Mouse (Mus musculus) adrenal gland (tissue): Measurements from ENCODE around the gene Nucb2.

Source experiments
- intact Hi-C: fragments of 180-260 bp; cut with DNase I; formaldehyde crosslinking; loops from one replicate; pipeline ENCODE4 v1.15.1; 2025
- long read RNA-seq, 2 experiments: library from polyadenylated mRNA; unstranded; transcript quantifications; one replicate each; pipeline ENCODE4 v2.0.0; 2020; ENCODE audit warnings: borderline replicate concordance in 1 of 2; ENCODE audit not compliant: insufficient replicate concordance in 1 of 2

The Nucb2 gene
- long read RNA-seq, experiment 1, transcript Nucb2-201 (14 exons, 1,685 nt): major isoform, 11 of 20 reads
- long read RNA-seq, experiment 1, partial matches to known transcripts: 3 of 20 reads
- long read RNA-seq, experiment 1, other reads (novel, unspliced or antisense): 4 of 20 reads
- long read RNA-seq, experiment 2, transcript Nucb2-201 (14 exons, 1,685 nt): major isoform, 17 of 30 reads
- long read RNA-seq, experiment 2, partial matches to known transcripts: 6 of 30 reads
- long read RNA-seq, experiment 2, other reads (novel, unspliced or antisense): 4 of 30 reads

DNA sequence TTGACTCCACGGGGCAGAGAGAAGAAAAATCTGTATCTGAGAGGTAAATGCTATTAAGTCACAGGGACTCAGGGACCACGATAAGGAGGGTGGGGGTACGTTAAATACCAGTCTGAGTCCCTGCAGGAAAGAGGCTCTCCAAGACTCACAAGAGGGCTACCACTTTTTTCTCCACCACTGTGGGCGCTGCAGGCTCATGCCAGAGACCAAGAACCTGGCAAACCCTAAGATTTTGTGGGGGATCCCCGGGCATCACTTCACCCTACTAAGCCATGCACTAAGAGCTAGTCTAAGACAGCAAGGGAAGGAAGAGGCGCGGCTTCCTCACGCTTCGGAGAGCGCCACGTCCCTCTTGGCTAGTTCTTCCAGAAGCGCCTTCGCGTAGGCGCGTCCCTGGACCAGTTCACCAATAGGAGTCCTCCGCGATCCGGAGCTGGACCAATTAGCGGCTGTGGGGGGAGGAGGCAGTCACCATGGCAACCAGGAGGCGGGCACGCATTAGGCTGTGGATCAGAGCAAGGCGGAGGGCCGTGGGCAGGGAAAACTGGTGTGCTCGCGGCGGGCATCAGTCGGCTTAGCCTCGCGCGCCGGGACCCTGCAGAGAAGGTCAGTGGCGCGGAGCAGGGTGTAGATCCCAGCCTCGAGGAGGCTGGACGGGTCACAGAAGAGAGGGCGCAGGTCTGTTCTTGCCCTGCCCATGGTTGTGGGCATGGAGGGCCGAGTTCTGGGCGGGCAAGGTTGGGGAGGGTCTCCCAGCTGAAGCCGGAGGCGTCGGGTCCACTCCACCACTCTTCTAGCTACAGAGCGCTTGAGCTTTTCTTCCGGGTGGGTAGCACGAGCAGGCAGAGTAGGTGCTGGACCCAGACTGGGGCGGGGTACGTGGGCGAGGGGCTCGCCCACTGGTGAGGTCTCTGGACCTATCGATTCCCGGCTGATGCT is at the start of gene Nucb2:
Gene Nucb2 (plus strand): TSS at position 491 of the 939 bp plus-strand sequence.
- intact Hi-C loops: no loop called here

DNA sequence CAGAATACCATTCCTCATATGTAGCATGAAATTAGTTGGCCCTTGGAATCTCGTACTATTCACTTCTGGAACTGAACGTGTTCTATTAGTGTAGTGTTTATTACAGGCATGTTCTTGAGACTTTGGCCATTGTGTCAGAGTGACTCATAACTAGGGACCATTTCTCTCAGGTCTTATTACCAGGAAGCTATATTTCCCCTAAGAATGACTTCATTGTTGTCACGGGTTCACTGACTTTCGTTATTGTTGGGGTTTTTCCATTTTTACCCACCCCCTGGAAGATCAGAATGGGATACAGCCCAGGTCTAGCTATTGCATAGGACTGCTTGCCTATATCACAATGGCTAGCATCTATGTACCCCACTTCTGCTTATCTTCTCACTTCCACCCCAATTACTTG is 47.2 kb upstream of the Nucb2 start:
- intact Hi-C loops: loop anchor here (5.0 kb wide), 1 partner anchor 55 kb away; no protein-coding TSS in a partner anchor

DNA sequence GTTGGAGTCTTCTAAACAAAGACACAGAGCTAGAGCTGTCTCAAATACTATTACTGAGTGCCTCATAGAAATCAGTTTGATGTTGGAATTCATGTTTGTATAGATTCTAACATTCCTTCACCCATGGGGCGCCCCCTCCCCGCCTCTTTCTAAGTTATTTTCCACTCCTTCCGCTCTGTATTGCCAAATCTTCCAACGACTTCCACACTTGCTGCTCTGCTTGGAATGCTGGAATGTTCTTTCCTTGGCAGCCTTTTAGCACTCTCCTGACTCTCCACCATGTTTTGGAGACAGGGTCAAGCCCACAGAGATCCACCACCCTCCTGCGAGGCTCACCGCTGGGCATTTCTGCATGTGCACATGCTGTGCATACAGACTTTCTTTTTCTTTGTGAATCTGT is 46.8 kb upstream of the Nucb2 start:
- intact Hi-C loops: loop anchor here (5.0 kb wide), 1 partner anchor 55 kb away; no protein-coding TSS in a partner anchor

DNA sequence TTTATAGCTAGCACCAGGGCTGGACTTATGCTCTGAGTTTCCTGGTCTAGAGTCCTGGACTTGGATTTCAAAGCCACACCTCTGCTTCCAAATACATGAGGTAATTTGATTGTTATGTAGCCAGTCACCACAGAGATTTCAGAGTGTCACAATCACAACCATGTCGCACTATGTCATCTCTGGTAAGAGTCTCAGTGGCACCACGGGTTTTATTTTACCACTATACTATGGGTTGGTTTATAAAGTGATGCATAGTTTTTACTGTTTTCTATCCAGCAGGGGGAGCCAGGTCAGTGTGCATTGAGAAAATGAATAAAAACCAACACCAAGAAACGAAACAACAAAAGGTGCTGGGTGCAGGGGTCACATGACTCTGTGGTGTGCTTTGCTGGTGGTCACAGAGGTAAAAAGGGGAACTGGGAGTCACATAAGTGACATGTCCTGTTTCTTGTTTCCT is 45.2 kb upstream of the Nucb2 start:
- intact Hi-C loops: loop anchor here (5.0 kb wide), 1 partner anchor 53 kb away; no protein-coding TSS in a partner anchor

DNA sequence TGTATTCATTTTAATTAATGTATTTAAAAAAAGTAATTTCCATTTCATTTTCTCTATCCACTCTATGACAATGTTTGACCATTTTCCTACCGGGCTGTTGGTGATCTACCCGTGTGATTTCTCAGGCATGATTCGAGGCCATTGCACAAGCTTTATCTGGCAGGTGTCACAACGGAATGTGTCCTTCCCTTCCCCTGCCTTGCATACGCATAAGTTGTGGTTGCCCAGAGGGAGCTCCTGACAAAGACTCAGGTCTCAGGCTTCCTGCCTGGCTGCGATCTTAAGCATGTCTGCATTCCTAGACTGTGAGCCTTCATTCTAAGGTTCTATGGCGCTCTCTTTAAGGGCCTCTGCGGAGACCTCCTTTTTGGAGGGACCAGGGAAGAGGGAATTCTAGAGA is 42.1 kb upstream of the Nucb2 start:
- intact Hi-C loops: no loop called here

DNA sequence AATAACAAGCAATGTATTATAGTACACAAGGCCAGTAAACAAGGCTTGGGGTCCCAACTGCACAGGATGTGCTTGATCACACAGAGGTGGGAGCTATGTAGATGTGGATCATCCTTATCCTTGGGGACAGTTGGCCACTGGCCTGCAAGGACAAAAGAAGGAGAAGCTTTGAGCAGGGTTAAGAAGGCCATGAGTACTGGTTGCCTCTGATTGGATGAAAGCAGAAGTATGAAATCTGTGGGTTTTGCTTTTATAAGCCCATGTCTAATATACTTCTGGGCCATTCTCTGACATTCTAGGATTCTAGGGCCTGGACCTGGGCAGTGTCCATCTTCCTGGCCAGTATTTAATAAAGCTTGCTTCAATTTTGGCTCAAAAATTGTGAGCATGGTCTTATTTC is 28.3 kb upstream of the Nucb2 start:
- intact Hi-C loops: no loop called here

DNA sequence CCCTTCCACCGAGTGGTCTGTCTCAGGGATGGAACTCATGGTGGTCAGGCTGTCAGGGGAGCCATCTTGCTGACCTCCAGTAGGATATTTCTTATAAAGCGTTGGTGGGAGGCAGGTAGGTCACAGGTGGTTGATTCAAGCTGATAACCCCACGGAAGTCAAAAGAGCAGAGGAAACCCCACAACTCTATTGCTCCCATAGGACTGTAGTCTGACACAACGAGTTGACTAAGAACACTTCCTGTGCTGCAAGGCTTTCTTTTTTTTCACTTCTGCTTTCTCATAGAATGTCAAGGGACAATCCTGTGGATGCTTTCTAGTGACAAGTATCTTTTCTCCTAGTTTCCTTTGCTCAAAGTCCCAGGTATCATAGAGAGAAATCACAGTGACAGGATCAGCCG is 27.9 kb upstream of the Nucb2 start:
- intact Hi-C loops: no loop called here

DNA sequence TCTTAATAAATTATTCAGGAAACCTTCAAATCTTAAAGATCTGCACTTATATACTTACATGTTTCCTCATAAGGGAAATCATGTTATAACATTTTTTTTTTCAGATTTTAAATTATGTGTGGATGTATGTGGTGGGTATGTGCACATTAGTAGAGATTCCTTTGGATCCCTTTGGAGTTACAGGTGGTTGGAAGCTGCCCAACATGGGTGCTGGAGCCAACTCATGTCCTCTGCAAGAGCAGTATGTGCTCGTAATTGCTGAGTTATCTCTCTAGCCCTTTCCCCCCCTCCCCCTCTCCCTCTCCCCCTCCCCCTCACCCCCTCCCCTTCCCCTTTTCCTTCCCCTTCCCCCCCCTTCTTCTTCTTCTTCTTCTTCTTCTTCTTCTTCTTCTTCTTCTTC is 21.1 kb upstream of the Nucb2 start:
- intact Hi-C loops: no loop called here

DNA sequence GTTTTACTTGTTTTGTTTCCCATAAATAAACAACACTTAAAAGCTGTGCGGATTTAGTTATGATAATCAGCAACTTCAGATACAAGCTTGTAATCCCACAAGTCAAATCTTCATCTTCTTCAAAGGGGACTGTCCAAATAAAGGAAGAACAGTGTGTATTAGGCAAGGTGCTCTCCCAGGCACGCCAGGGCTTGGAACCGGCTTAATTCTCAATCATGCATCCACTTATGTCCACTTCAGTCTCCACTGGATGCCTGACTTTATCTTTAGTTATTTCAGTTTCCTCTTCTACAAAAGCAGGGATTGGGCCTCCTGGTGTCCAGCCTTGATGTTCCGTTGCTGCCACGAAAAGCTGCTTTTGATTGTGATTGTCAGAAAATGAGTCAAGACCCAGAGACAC is 20.4 kb upstream of the Nucb2 start:
- intact Hi-C loops: no loop called here

DNA sequence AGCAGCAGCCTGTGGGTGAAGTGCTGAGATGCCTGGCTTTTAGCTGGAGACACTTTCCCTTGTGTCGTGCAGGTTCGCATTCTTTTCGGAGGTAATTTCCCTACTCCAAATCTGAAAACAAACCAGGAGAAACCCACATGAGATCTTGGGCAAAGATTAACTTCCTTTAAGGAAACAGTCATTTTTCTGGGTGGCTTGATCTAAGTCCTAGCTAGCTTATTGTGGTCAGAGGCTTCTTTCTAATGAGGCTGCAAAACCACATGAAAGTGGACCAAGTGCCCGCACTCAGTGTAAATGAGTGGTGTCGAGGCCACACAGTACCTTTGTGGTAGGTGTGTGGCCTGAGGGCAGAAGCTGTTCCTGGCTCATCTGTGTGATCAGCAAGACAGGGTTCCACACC is 20.0 kb upstream of the Nucb2 start:
- intact Hi-C loops: no loop called here

DNA sequence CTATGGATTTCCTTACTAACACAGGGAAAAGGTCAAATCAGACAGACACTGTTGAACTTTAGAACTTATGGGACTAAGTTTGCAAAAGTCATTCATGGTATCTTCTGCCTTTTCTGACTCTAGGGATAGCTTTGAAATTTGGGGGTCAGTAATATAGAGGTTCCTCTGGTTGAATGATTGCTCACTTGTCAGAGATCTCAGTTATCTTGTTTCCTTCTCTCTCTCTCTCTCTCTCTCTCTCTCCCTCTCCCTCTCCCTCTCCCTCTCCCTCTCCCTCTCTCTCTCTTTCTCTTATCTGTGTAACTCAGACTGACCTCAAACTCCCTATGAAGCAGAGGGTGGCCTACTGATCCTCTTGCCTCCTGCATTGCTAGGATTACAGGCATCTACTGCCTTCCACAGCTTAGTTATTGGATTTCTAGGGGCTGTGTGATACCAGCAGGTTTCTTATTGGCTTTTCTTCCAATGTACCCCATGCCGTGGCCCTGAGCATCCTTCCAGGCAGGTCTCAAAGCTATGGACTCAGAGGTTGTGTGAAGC is 19.0 kb upstream of the Nucb2 start:
- intact Hi-C loops: no loop called here

DNA sequence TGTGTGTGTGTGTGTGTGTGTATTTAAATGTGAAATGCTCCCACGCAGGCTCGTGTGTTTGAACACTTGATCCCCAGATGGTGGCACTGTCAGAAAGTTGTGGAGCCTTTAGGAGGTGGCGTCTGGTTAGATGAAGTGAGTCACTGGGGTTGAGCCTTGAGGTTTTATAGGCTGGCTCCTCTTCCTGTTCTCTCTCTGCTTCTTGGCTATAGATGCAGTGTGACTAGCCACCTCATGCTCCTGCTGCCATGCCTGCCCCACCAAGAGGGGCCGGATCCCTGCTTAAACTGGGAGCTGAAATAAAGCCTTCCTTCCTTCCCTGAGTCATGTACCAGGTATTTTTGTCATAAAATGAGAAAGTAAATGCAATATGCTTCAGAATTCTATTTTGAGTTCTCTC is 13.1 kb upstream of the Nucb2 start:
- intact Hi-C loops: no loop called here

DNA sequence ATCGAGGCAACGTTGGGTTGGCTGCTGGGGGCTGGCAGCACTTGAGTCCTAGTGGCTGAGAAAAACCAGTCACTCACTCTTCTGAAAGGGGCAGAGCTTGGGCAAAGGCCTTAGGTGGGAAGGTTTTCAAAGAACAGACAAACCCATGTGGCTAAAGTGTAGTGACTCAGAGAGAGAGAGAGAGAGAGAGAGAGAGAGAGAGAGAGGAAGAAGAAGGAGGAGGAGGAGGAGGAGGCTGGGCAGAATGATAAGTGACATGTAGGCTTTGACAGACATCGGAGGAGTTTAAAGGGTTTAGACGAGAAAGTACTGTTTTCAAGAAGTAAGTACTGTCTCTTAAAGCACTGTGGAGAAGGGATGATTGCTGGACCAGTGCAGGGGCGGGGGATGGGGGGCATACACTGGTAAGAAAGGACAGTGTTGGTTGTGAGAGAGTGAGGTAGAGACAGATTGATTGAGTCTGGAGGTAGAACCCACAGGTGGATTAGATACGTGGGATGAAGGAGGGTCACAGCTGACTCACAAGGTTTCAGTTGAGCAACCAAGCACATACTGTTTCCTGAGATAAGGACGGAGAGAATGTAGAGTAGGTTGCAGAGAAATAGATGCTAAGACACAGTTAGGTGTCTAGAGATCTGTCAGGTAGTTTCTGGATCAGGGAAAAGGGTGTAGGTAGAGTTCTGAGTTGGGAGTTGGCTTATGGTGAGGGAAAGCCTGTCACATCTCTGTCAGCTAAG is 10.7 kb upstream of the Nucb2 start:
- intact Hi-C loops: no loop called here

DNA sequence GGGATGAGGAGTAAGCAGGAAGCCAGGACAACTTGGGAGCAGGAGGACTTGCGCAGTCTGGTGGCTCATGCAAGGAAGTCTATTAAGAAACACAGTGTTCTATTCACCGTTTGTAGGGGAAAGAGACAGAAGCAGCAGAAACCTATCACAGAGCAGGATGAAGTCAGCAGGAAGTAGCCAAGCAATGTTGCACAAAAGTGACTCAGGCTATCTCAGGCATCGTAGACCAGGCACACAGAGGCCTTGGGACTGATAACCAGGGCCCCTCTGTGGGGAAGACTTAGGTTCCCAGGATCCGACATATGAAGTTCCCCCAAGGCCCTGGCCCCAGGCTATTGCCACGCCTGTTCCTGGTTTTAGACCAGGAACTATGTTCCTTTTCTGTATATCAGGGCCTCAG is 9.6 kb upstream of the Nucb2 start:
- intact Hi-C loops: no loop called here

DNA sequence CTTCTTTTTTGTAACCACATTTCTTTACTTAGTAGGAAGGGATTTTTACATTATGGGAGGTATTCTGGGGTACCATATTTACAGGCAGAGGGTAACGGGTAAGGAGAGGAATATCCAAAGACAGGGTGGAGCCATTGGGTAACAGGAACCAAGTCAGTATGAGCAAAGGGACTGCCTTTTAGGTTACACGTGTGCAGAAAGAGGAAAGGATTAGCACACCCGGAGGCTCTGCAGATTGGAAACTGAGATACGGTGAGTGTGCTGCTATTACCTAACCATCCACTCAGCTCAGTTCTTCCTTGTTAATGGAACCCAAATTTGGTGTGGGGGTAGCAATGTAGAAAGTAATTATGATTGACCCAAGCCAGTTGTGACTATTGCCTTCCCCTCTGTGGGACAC is 7.4 kb upstream of the Nucb2 start:
- intact Hi-C loops: no loop called here

DNA sequence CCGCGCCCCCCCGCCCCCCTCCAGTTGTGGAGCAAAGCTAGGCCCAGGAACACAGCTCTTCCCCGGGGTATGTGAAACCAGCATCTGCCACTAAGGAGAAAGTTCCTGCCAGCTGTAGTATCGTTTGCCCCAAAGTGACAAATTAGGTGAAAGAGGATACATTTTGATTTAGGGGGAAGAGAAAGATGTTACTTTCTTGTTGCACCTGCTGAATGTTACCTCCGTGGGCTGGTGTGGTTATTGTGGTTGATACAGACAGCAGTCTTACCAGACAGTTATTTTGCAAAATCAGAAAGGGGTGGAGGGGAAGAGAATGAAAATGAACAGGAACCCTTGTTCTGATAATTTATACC is 625 bp downstream of the Nucb2 start:
- intact Hi-C loops: no loop called here

DNA sequence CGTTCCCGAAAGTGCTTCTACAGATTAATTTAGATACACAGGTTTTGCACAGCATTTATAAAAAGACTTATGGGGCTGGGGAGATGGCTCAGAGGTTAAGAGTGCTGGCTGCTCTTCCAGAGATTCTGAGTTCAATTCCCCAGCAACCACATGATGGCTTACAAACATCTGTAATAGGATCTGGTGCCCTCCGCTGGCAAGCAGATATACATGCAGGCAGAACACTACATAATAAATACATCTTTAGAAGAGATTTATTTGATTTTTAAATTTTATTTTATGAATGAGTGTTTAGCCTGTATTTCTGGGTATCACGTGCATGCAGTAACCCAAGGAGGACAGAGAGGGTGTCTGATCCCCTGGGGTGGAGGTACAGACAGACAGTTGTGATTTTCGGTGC is 9.9 kb downstream of the Nucb2 start:
- intact Hi-C loops: loop anchor here (5.0 to 10.0 kb wide), 2 partner anchors 57 to 179 kb away; partner anchors contain the start of gene Rps13

DNA sequence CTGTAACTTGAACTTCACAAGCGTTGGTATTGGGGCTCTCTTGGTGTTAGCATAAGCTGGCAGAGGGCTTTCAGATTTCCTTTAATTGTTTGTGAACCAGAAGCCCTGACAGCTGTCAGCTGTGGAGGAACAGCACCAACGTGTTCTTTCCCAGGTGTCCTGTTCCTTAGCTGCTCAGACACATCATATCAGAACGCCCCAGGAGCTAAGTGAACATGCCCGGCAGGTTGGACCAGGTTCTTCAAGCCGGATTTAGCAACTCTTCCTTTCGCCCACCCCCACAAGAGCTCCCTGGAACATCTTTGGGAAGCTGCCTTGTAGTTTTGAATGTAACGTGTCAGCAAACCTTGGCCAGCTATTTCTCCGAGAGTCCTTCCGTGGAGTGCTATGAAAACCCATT is 10.4 kb downstream of the Nucb2 start:
- intact Hi-C loops: loop anchor here (5.0 to 10.0 kb wide), 2 partner anchors 57 to 180 kb away; partner anchors contain the start of gene Rps13

DNA sequence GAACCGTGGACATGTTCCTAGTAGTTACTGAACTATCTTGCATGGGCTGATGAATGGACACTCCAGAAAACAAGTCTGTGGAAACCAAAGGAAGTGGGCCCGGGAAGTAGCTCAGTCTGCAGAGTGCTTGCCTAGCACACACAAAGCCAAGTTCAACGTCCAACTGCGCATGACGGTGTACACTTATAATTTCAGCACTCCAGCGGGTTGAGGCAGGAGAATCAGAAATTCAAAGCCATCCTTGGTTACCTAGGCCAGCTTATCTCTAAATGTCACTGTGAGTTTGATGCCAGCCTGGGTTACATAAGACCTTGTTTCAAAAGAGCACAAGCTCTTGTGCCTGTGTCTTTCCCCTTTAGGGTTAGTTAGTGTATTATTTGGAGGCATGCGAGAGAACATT is 10.9 kb downstream of the Nucb2 start:
- intact Hi-C loops: loop anchor here (10.0 kb wide), 1 partner anchor 180 kb away; the partner anchor contains the start of gene Rps13

DNA sequence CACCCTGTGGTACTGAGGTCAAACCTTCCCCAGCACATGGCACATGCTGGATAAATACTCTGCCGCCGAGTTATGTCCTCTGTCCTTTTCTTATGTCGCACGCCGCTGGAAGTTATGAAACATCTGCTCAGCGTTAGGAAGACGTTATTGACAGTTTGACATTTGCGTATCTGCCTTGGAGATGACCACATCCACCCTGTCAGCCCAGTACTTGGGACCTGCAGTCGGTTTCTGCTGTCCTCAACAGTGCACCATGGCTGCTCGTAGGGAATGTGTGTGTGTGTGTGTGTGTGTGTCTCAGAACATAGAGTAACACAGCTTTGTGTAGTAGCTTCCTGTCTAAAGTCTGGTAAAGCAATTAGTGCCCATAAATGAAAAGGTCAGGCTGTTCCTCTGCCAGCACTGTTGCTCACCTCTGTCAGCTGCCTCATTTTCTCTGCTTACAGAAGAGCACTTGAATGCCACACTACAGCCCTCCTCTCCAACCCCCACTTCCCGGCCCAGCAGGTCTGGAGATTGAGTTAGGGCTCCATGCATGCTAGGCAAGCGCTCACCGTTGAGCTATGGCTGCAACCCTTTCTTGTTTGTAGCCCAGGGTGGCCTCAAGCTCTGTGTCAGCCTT is 11.5 kb downstream of the Nucb2 start:
- intact Hi-C loops: loop anchor here (10.0 kb wide), 1 partner anchor 181 kb away; the partner anchor contains the start of gene Rps13

DNA sequence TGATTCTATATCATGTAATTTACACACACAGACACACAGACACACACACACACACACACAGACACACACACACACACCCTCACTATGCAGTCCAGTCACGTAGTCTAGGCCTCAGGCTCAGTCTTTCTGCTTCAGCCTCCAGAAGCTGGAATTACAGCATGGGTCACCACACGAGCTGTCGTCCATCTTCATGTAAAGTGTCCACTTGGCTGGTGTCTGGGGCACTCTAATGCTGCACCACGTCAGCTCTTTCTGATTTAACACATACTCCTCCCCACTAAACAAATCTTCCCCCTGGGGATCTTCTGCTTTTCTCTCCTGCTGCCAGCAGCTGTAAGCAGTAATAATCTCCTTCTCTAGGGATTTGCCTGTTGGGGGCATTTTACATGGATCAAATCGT is 13.1 kb downstream of the Nucb2 start:
- intact Hi-C loops: loop anchor here (10.0 kb wide), 1 partner anchor 182 kb away; the partner anchor contains the start of gene Rps13
